Mouse (Mus musculus) lung, postnatal 0 days (tissue): ENCODE measurements at regions not wholly inside any gene's neighbourhood (a gene's known extent, or its start where the extent isn't known, plus 50 kb on each side); places are given as distances from the start of the nearest gene placed in this dataset.

Source experiments
- CTCF ChIP-seq: IDR thresholded peaks from 2 replicates; pipeline ENCODE4 v1.5.1; 2016; ENCODE audit warnings: antibody characterized with exemption, mild to moderate bottlenecking
- EP300 ChIP-seq: IDR thresholded peaks from 2 replicates; pipeline ENCODE4 v1.6.1; 2016; ENCODE audit warnings: antibody characterized with exemption, mild to moderate bottlenecking, control low read depth

DNA sequence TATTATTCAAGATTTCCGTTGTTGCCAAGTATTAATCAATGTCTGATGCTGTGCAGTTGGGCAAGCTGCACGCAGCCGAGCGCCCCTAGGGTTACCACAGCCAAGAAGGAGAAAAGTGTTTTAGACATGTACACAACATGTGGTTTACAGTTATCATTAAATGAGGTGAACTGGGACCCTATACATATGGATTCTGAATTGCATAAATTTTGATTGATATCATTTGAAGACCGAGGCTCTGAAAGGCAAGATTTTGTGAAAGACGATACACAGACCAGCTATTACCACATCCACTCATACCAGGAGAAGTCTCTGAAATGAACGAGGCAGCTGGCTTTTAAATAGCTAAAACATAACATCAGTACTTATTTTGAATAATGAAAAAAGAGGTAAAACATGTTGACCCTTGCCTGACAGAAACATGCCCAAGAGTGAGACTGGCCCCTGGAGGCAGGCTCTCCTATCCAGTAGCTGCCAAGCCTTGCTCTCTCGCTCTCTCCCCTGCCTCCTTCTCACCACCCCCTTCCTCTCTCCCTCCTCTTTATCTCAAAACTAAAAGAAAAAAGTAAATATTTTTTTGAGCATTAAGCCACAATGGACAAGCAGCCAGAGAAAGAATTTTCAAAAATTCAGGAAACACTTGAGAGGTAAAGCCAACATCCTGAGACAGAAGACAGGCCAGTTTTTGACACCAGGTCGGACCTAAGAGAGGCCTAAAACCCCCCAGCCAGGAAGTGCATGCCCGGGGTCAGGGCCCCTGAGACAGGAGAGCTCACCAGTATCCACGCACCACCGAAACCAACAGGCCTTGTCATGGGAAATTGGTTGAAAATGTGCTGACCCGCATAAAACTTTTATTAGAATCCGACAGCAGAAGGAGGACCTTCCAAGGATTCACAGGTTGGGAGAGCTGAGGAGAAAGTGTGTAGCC is 342.9 kb upstream of the Mki67 start:
- peak; percentile 4; the same call in 1 of the 2 replicates for TF ChIP-seq CTCF
- no peak for TF ChIP-seq EP300
